17 mouse cellular contexts compared by ENCODE assay signal in the genomic region with DNA sequence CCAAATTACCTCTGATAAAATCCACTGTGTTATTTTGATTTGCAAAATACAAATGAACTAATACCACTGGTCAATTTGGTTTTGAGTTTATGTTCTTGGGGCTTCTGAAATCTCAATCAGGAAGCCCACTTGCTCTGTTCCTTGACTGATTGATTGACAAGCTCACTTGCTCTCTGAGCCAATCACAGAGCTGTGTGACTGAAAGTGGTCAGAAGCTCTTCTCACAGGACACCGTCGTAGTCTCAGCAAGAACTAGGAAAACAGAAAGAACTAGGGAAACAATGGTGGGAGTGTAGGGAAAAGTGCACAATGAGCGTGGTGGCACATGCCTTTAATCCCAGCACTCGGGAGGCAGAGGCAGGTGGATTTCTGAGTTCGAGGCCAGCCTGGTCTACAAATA.
"Had no signal": no experiment of that assay in that cellular context is flagged by ENCODE, and none has a peak within 500 bp of the region (broad histone marks: within the 10 kb centered on the region; RNA-seq: fewer than 3 reads in every experiment).

No protein-coding gene starts in this region.

- H3K36me3 ChIP-seq: neural tube, embryonic 12.5 days; neural tube, embryonic 13.5 days; neural tube, embryonic 15.5 days; stomach, embryonic 15.5 days had no signal

- H3K4me1 ChIP-seq: neural tube, embryonic 12.5 days; neural tube, embryonic 13.5 days; neural tube, embryonic 15.5 days; stomach, embryonic 15.5 days had no signal

- H3K27me3 ChIP-seq: neural tube, embryonic 12.5 days; neural tube, embryonic 13.5 days; neural tube, embryonic 15.5 days; stomach, embryonic 15.5 days had no signal

- H3K4me2 ChIP-seq: neural tube, embryonic 12.5 days; neural tube, embryonic 13.5 days; neural tube, embryonic 15.5 days; stomach, embryonic 15.5 days had no signal

- H3K4me3 ChIP-seq: neural tube, embryonic 12.5 days; neural tube, embryonic 13.5 days; neural tube, embryonic 15.5 days; stomach, embryonic 15.5 days had no signal

- H3K9ac ChIP-seq: neural tube, embryonic 12.5 days; neural tube, embryonic 13.5 days; neural tube, embryonic 15.5 days; stomach, embryonic 15.5 days had no signal

- H3K9me3 ChIP-seq: neural tube, embryonic 12.5 days; neural tube, embryonic 13.5 days; neural tube, embryonic 15.5 days; stomach, embryonic 15.5 days had no signal

- H3K27ac ChIP-seq: neural tube, embryonic 12.5 days; neural tube, embryonic 13.5 days; neural tube, embryonic 15.5 days; stomach, embryonic 15.5 days; stomach, postnatal 0 days had no signal

- DNase-seq: retina, postnatal 1 day; right cerebral cortex, adult 18-20 months; right cerebral cortex, postnatal 14 days; right cerebral cortex, postnatal 25 days; right cerebral cortex, postnatal 4 days; spleen, adult 18-20 months; thymus, adult 18-20 months; thymus, adult 2 months; thymus, postnatal 14 days; thymus, postnatal 25 days; thymus, postnatal 36 days; thymus, postnatal 4 days had no signal
